Mouse (Mus musculus): ENCODE data around the gene Arhgap29.

DNA sequence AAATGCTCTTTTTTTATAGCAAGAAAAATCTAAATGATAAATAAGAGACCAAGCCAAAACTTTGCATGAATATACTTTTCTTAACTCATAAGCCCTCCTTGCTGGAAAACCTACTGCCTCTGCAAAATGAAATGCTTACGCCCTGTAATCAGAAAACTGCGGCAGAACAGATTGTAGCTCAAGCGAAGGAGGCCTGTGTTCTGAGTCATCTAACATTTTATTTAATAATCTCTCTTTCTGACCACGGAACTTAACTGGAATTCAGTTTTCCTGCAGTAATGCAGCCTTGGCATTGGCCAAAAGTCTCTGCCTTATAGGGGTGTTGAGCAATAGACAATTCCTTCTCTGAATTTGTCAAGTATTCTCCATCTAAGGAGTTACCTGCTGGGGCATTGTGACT is 19.5 kb upstream of the Arhgap29 start:
- no peak for TF ChIP-seq CTCF (IDR thresholded peaks at IDR 0.05; ENCODE audit: low read depth, low read length)
- TF ChIP-seq POLR2A (IDR thresholded peaks at IDR 0.05; ENCODE audit: extremely low read depth, insufficient read depth, low read length): no peak
